Mouse (Mus musculus) layer of hippocampus, adult 18-20 months (tissue): ENCODE measurements around the gene Sh3gl2. TPM values are rescaled to one million over a fixed set of nuclear protein-coding genes. Genes with fewer than 3 reads are reported as not detected.
A peak's percentile ranks its signal among the peaks of the same experiment; 100 is the strongest.

ENCODE experiments used
- DNase-seq, 2 experiments: peaks; one replicate each; pipeline ENCODE4 v3.0.0; 2022; ENCODE audit warnings: low spot score in 2 of 2
- total RNA-seq, 2 experiments: library from RNA; stranded (reverse); gene quantifications; 2 replicates each; pipeline ENCODE4 v1.2.3; 2021

The Sh3gl2 gene
- total RNA-seq, 2 experiments from 2014 or later = 289 to 293 TPM

DNA sequence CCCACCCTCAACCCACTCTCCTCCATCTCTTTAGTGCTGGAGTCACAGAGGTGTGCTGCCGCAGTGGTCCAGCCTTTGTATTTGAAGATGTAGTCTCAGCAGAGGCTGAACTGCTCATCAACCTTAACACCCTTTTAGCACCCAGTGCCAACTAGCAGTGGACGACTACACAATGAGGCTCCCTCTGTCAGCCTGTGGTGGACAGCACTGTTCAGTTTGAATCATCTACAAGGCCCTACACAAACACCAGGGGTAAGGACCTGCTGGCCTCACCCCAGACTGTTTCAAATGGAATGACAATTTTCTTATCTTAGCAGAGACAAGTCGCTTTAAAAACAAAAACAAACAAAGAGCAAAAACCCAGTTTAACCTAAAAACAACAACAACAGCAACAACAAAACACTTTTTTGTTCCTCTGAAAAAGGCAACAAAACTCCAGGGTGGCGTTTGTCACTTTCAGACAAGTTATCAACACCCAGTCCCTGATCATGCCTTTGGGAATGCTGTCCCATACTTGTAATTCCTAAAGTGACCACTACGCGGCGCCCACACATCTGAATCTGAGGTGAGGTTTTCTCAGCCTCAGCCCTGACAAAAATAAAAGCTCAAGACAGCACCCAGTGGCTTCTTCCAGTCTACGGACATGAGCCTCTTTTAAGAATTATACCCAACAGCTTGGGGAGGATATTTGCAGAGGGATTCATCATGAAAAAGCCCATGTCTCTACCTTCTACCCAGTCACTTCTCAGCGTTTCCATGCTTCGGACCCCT, 199.7 kb downstream of the Sh3gl2 start:
- peak in 1 of 2 experiments; percentile 74 for DNase-seq

GRCm38 (mm10) chr4:85405276-85405675, 200.3 kb downstream of the Sh3gl2 start:
- peak; percentile 45 to 71 for DNase-seq

GRCm38 (mm10) chr4:85416466-85416865, 211.5 kb downstream of the Sh3gl2 start:
- DNase-seq = no peak

DNA sequence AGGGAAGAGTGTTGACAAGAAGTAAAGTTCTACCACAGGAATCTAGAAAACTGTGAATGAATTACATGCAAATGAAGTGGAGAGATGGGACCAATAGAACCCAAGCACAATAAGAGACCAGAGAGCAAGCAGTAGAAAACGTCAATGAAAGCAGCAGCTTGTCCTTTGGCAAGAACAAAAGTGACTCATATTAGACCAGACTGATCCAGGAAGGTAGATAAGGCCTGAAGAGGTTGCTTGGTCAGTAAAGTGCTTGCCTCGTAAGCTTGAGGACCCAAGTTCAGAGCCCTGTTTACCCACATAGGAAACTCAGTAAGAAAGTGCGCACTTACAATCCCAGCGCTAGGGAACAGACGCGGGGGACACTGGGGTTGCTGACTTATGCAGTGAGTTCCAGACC, 215.5 kb downstream of the Sh3gl2 start:
- no peak for DNase-seq

GRCm38 (mm10) chr4:85426211-85426610, 221.3 kb downstream of the Sh3gl2 start:
- no peak for DNase-seq

GRCm38 (mm10) chr4:85432786-85433185, 227.9 kb downstream of the Sh3gl2 start:
- no peak for DNase-seq

GRCm38 (mm10) chr4:85434734-85435133, 229.8 kb downstream of the Sh3gl2 start:
- DNase-seq = no peak

GRCm38 (mm10) chr4:85438813-85439212, 233.9 kb downstream of the Sh3gl2 start:
- DNase-seq = no peak

GRCm38 (mm10) chr4:85483586-85483985, 278.7 kb downstream of the Sh3gl2 start:
- peak in 1 of 2 experiments; percentile 30 for DNase-seq

DNA sequence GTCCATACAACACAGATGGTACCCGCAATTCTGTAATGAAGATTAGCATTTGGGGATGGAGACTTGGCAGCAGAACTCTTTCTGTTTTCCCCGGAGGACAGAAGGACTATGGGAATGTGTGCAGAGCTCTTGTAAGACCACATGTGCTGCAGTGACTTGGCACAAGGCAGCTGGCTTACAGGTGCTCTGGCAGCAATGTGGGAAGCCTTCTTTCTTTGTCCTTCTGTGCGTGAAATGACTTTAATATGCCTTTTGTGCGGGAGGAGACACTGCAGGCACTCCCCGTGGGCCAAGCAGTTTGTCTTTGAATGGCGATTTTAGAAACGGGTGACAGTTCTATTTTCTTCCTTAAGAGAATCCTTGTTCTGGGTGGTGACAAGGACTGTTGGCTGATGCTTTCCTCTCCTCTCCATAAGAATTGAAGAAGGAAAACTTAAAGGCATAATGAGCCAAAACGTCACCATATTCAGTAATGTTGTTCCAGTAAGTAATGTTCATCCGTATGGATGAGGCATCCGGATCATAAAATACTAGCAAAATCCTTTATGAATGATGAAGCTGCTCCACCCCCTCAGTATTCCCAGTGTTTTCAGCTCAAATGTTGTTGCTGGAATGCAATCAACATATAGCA, 281.5 kb downstream of the Sh3gl2 start:
- DNase-seq = peak; percentile 30 to 46

DNA sequence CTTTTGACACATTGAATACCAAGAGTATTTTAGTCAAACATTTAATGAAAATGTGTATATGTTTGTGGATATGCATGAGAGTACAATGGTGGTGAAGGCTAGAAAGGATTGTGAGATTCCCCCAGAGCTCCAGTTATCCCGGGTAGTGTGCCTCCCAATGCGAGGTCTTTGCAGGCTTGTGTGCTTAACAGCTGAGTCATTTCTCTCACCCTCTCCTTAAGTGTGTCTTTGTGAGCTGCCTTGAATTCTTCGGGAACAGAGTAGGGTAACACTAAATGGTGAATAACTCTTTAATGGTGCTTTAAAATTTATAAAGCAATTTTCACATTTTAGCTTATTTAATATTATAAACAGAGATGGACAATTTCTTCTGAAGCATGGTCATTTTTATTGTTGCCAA, 300.8 kb downstream of the Sh3gl2 start:
- no peak for DNase-seq

- no peak for DNase-seq
Observed at GRCm38 (mm10) chr4:85506976-85507375, 302.1 kb downstream of the Sh3gl2 start.

GRCm38 (mm10) chr4:85507491-85507890, 302.6 kb downstream of the Sh3gl2 start:
- no peak for DNase-seq

- no peak for DNase-seq
Observed at GRCm38 (mm10) chr4:85513288-85513687, 308.4 kb downstream of the Sh3gl2 start.

DNA sequence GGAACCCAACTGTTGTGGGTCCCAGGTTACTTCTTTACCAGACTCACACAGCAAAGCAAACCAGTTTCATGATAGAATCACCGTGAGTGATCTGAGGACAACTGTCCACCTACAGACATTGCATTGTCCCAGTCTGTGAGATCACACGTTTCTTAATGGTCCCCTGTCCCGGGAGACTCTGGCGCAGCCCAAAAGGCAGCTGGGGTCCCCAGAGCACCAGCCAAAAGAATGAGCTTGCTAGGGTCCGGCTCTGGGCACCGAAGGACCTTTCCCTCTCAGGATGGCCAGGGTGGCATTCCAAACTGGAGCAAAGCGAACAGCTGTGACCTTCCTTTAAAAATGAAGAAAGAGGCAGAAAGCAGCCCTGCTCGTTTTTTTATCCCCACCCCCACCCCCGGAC, 308.9 kb downstream of the Sh3gl2 start, which contains the start of gene Adamtsl1:
Gene Adamtsl1 (plus strand): TSS at position 381 of the 400 bp plus-strand sequence.
- no peak for DNase-seq

DNA sequence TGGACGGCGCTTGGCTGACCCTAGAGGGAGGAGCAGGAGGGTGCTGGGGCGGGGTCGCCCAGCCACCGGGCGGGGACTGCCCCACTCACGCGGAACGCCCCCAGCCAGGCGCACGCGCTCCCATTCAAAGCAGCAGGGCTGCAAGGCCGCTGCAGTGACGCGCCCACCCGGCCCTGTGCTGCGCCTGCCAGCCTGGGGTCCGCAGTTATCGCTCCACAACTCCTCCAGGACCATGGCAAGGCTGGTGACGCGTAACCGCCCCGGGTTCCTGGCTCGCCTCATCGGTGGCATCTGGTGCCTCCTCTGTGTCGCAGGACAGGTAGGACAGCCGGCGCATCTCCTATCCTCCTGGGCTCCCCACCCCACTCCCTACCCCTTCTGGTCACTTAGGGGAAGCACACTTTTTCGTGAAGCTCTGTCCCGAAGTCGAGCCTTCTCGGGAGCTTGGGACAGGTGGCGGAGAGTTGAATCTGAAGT, 309.3 kb downstream of the Sh3gl2 start:
- peak; percentile 5 to 10 for DNase-seq

- no peak for DNase-seq
Observed at GRCm38 (mm10) chr4:85526966-85527566, 322.1 kb downstream of the Sh3gl2 start.

DNA sequence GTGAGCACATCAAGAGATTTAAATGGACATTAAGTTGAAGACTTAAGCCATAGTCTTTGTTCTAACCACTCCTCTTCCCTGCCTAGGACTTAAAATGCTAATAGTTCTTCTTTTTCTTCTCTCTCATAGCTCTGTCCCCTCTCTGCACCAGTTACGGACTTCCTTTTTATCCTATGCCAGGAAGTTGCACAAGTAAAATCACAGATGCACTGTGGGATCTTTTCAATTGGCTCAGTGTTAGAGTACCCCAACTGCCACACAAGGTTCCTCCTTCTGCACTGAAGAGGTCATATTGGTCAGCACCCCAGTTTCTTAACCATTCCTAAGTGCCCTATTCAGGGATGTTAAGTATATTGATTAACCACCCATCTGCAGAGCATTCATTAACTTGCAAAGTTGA, 324.9 kb downstream of the Sh3gl2 start:
- DNase-seq = no peak

DNA sequence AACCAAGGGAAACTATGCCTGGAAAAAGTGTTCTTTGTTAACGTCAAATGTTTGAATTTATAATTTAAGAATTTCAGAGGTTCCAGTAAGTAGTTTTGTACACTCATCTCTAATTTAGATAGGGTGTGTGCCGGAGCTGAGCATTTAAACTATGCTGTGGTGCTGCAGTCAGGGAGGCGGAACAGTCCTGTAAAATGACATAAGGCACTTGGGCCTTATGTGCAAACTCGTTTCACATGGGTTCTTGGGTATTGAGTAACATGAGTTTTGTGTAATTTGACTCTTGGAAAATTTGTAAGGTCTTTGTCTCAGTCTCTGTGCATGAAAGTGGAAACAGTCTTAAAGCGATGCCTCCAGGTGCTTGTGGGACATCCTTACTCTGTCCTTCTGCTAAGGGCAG, 334.8 kb downstream of the Sh3gl2 start:
- no peak for DNase-seq

DNA sequence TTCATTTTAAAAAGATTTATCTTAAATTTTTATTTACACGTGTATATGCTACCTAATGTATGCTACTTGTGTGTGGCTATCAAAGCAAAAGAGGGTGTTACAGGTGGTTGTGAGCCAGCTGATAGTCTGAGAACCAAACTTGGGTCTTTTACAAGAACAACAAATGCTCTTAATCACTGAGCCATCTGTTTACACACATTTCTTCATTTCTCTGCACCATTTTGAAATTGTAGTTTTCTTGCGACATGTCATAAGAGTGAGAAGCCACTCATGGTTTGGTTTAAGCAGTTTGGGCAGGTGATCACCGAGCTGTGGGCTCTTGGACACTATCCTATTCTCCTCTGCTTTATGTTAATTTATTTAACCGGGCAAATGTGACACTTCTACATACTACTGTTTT, 338.3 kb downstream of the Sh3gl2 start:
- DNase-seq = peak in 1 of 2 experiments; percentile 7

GRCm38 (mm10) chr4:85554696-85555095, 349.8 kb downstream of the Sh3gl2 start:
- DNase-seq = no peak

DNA sequence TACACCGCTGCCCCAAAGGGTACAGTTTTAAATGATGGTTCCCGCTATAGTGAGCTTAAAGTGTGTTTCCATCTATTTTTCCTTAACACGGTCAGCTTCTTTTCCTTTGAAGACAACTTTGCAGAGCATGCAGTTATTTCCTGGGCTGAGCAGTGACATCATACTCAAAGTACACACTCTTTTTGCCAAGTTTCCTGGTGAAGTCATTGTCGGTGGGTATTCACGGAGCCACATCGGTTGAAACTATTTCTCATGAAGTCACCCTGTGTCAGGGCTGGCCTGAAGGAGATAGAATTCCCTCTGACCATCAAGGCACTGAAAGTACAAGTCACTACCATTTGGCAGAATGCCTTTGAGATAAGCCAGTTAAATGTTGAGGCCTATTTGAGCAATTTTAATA, 354.8 kb downstream of the Sh3gl2 start:
- no peak for DNase-seq
